Mouse (Mus musculus): ENCODE measurements at regions not wholly inside any gene's neighbourhood (a gene's known extent, or its start where the extent isn't known, plus 50 kb on each side); places are given as distances from the start of the nearest gene placed in this dataset.

- 12% methylated on average over 5 of the region's 5 CpGs for WGBS
- Histone ChIP-seq H3K4me1 (replicated peaks; ENCODE audit: control insufficient read depth, insufficient read depth, low read length) (peaks cover 6% of the 10 kb centered on the region; the same call in 1 of the 2 replicates), H3K9me3 (ENCODE audit: control insufficient read depth, low read length) (no peaks in the 10 kb centered on the region), H3K27me3 (ENCODE audit: control insufficient read depth, insufficient read depth, low read depth, low read length) (no peaks in the 10 kb centered on the region), H3K27ac (ENCODE audit: low read length) (no peak overlapping the region), H3K36me3 (ENCODE audit: control insufficient read depth, insufficient read depth, low read length) (no peaks in the 10 kb centered on the region), H3K9ac (ENCODE audit: low read length) (no peak overlapping the region), H3K4me2 (ENCODE audit: low read depth, low read length) (no peak overlapping the region), H3K4me3 (ENCODE audit: low read length) (no peak overlapping the region)
- ATAC-seq (ENCODE audit: low read depth), result no peak
Measured at GRCm38 (mm10) chr5:119304721-119305120, 365.7 kb upstream of the Tbx3 start.

GRCm38 (mm10) chr5:119307768-119308167, 362.7 kb upstream of the Tbx3 start:
- no peaks in the 10 kb centered on the region for H3K27me3 ChIP-seq (ENCODE audit: control insufficient read depth, insufficient read depth, low read depth, low read length)
- no peaks in the 10 kb centered on the region for H3K9me3 ChIP-seq (ENCODE audit: control insufficient read depth, low read length)
- no peak overlapping the region for H3K9ac ChIP-seq (ENCODE audit: low read length)
- no peak for ATAC-seq (ENCODE audit: low read depth)
- H3K27ac ChIP-seq (ENCODE audit: low read length), result no peak overlapping the region
- H3K4me1 ChIP-seq (replicated peaks; ENCODE audit: control insufficient read depth, insufficient read depth, low read length), result no peaks in the 10 kb centered on the region
- H3K36me3 ChIP-seq (ENCODE audit: control insufficient read depth, insufficient read depth, low read length), result no peaks in the 10 kb centered on the region
- 90% methylated on average over 6 of the region's 6 CpGs for WGBS
- no peak overlapping the region for H3K4me2 ChIP-seq (ENCODE audit: low read depth, low read length)
- no peak overlapping the region for H3K4me3 ChIP-seq (ENCODE audit: low read length)

- Histone ChIP-seq H3K27ac (ENCODE audit: low read length) (no peak overlapping the region), H3K9me3 (ENCODE audit: control insufficient read depth, low read length) (no peaks in the 10 kb centered on the region), H3K4me3 (ENCODE audit: low read length) (no peak overlapping the region), H3K9ac (ENCODE audit: low read length) (no peak overlapping the region), H3K4me2 (ENCODE audit: low read depth, low read length) (no peak overlapping the region), H3K36me3 (ENCODE audit: control insufficient read depth, insufficient read depth, low read length) (no peaks in the 10 kb centered on the region), H3K4me1 (replicated peaks; ENCODE audit: control insufficient read depth, insufficient read depth, low read length) (no peaks in the 10 kb centered on the region; the same call in 1 of the 2 replicates), H3K27me3 (ENCODE audit: control insufficient read depth, insufficient read depth, low read depth, low read length) (no peaks in the 10 kb centered on the region)
- WGBS, result 45% methylated on average over 11 of the region's 11 CpGs
- 0 out of 2 replicates have a peak, but pooled peaks have one; percentile 10 for ATAC-seq (ENCODE audit: low read depth)
Measured at GRCm38 (mm10) chr5:119310178-119310930, 360.1 kb upstream of the Tbx3 start.

- ATAC-seq (ENCODE audit: low read depth), result peak; percentile 94
- H3K4me2 ChIP-seq (ENCODE audit: low read depth, low read length), result no peak overlapping the region
- H3K4me1 ChIP-seq (replicated peaks; ENCODE audit: control insufficient read depth, insufficient read depth, low read length), result no peaks in the 10 kb centered on the region; the same call in 1 of the 2 replicates
- H3K9ac ChIP-seq (ENCODE audit: low read length), result no peak overlapping the region
- WGBS, result 53% methylated on average over 14 of the region's 14 CpGs
- no peak overlapping the region for H3K4me3 ChIP-seq (ENCODE audit: low read length)
- no peaks in the 10 kb centered on the region for H3K9me3 ChIP-seq (ENCODE audit: control insufficient read depth, low read length)
- H3K27me3 ChIP-seq (ENCODE audit: control insufficient read depth, insufficient read depth, low read depth, low read length), result no peaks in the 10 kb centered on the region
- no peak overlapping the region for H3K27ac ChIP-seq (ENCODE audit: low read length)
- no peaks in the 10 kb centered on the region for H3K36me3 ChIP-seq (ENCODE audit: control insufficient read depth, insufficient read depth, low read length)
Measured at GRCm38 (mm10) chr5:119312808-119313207, 357.7 kb upstream of the Tbx3 start.

- no peaks in the 10 kb centered on the region; the same call in 1 of the 2 replicates for H3K4me1 ChIP-seq (replicated peaks; ENCODE audit: control insufficient read depth, insufficient read depth, low read length)
- WGBS, result 85% methylated on average over 7 of the region's 7 CpGs
- no peak overlapping the region for H3K27ac ChIP-seq (ENCODE audit: low read length)
- H3K27me3 ChIP-seq (ENCODE audit: control insufficient read depth, insufficient read depth, low read depth, low read length), result no peaks in the 10 kb centered on the region
- H3K4me3 ChIP-seq (ENCODE audit: low read length), result no peak overlapping the region
- H3K36me3 ChIP-seq (ENCODE audit: control insufficient read depth, insufficient read depth, low read length), result no peaks in the 10 kb centered on the region
- no peak for ATAC-seq (ENCODE audit: low read depth)
- H3K9me3 ChIP-seq (ENCODE audit: control insufficient read depth, low read length), result no peaks in the 10 kb centered on the region
- no peak overlapping the region for H3K4me2 ChIP-seq (ENCODE audit: low read depth, low read length)
- H3K9ac ChIP-seq (ENCODE audit: low read length), result no peak overlapping the region
Measured at GRCm38 (mm10) chr5:119315149-119315548, 355.3 kb upstream of the Tbx3 start.

GRCm38 (mm10) chr5:119317617-119318016, 352.9 kb upstream of the Tbx3 start:
- Histone ChIP-seq H3K27me3 (ENCODE audit: control insufficient read depth, insufficient read depth, low read depth, low read length) (no peaks in the 10 kb centered on the region), H3K4me3 (ENCODE audit: low read length) (no peak overlapping the region), H3K4me2 (ENCODE audit: low read depth, low read length) (no peak overlapping the region), H3K27ac (ENCODE audit: low read length) (no peak overlapping the region), H3K9me3 (ENCODE audit: control insufficient read depth, low read length) (no peaks in the 10 kb centered on the region), H3K36me3 (ENCODE audit: control insufficient read depth, insufficient read depth, low read length) (no peaks in the 10 kb centered on the region), H3K9ac (ENCODE audit: low read length) (no peak overlapping the region), H3K4me1 (replicated peaks; ENCODE audit: control insufficient read depth, insufficient read depth, low read length) (no peaks in the 10 kb centered on the region; the same call in 1 of the 2 replicates)
- ATAC-seq (ENCODE audit: low read depth), result no peak
- WGBS, result 41% methylated on average over 11 of the region's 11 CpGs

- WGBS, result 62% methylated on average over 10 of the region's 10 CpGs
- Histone ChIP-seq H3K4me2 (ENCODE audit: low read depth, low read length) (no peak overlapping the region), H3K9me3 (ENCODE audit: control insufficient read depth, low read length) (no peaks in the 10 kb centered on the region), H3K9ac (ENCODE audit: low read length) (no peak overlapping the region), H3K36me3 (ENCODE audit: control insufficient read depth, insufficient read depth, low read length) (no peaks in the 10 kb centered on the region), H3K27me3 (ENCODE audit: control insufficient read depth, insufficient read depth, low read depth, low read length) (no peaks in the 10 kb centered on the region), H3K4me1 (replicated peaks; ENCODE audit: control insufficient read depth, insufficient read depth, low read length) (peaks cover 3% of the 10 kb centered on the region; the same call in 1 of the 2 replicates), H3K4me3 (ENCODE audit: low read length) (no peak overlapping the region), H3K27ac (ENCODE audit: low read length) (no peak overlapping the region; the same call in 1 of the 2 replicates)
- 0 out of 2 replicates have a peak, but pooled peaks have one; percentile 40 for ATAC-seq (ENCODE audit: low read depth)
Measured at GRCm38 (mm10) chr5:119321368-119322144, 348.9 kb upstream of the Tbx3 start.

- Histone ChIP-seq H3K4me2 (ENCODE audit: low read depth, low read length) (no peak overlapping the region), H3K9me3 (ENCODE audit: control insufficient read depth, low read length) (no peaks in the 10 kb centered on the region), H3K36me3 (ENCODE audit: control insufficient read depth, insufficient read depth, low read length) (no peaks in the 10 kb centered on the region), H3K27me3 (ENCODE audit: control insufficient read depth, insufficient read depth, low read depth, low read length) (no peaks in the 10 kb centered on the region), H3K27ac (ENCODE audit: low read length) (no peak overlapping the region), H3K4me3 (ENCODE audit: low read length) (no peak overlapping the region), H3K4me1 (replicated peaks; ENCODE audit: control insufficient read depth, insufficient read depth, low read length) (peaks cover 3% of the 10 kb centered on the region; the same call in 1 of the 2 replicates), H3K9ac (ENCODE audit: low read length) (no peak overlapping the region)
- ATAC-seq (ENCODE audit: low read depth), result no peak
- WGBS, result 72% methylated on average over 13 of the region's 13 CpGs
Measured at GRCm38 (mm10) chr5:119322411-119322810, 348.1 kb upstream of the Tbx3 start.

GRCm38 (mm10) chr5:119325681-119326255, 344.7 kb upstream of the Tbx3 start:
- no peaks in the 10 kb centered on the region for H3K27me3 ChIP-seq (ENCODE audit: control insufficient read depth, insufficient read depth, low read depth, low read length)
- H3K4me3 ChIP-seq (ENCODE audit: low read length), result no peak overlapping the region
- H3K4me1 ChIP-seq (replicated peaks; ENCODE audit: control insufficient read depth, insufficient read depth, low read length), result peaks cover 3% of the 10 kb centered on the region; the same call in 1 of the 2 replicates
- no peak overlapping the region for H3K9ac ChIP-seq (ENCODE audit: low read length)
- H3K36me3 ChIP-seq (ENCODE audit: control insufficient read depth, insufficient read depth, low read length), result no peaks in the 10 kb centered on the region
- no peaks in the 10 kb centered on the region for H3K9me3 ChIP-seq (ENCODE audit: control insufficient read depth, low read length)
- no peak for ATAC-seq (ENCODE audit: low read depth)
- WGBS, result 67% methylated on average over 13 of the region's 13 CpGs
- no peak overlapping the region for H3K4me2 ChIP-seq (ENCODE audit: low read depth, low read length)
- no peak overlapping the region for H3K27ac ChIP-seq (ENCODE audit: low read length)
